Mouse (Mus musculus): ENCODE measurements around the gene Nudt8. TPM values are rescaled to one million over a fixed set of nuclear protein-coding genes. Genes with fewer than 3 reads are reported as not detected.
A peak's percentile ranks its signal among the peaks of the same experiment; 100 is the strongest.

Gene Nudt8
- total and polyA plus RNA-seq, 3 experiments, result 24.7 to 40.2 (median 36.3) TPM

- no peak overlapping the region for H3K4me3 ChIP-seq (replicated peaks in 1 of 3; ENCODE audit: low read depth in 2 of 3, low read length in 2 of 3, poor library complexity in 1 of 3)
- no peaks in the 10 kb centered on the region for H3K36me3 ChIP-seq (replicated peaks in 1 of 2; ENCODE audit: control insufficient read depth in 1 of 2, insufficient read depth in 1 of 2, low read length in 1 of 2)
- dilution Hi-C loops (cut with MboI; ENCODE audit: extremely low pct_ligation_motif_present, extremely low pct_unique_long_range_greater_than_20kb, low sequenced_read_pairs), result no loop called here
- no peak overlapping the region for H3K27ac ChIP-seq (ENCODE audit: insufficient read depth, low read depth)
- no peak overlapping the region for H3K9ac ChIP-seq (ENCODE audit: insufficient read depth, low read depth)
- peak; percentile 60 for DNase-seq (ENCODE audit: extremely low read depth)
- in situ Hi-C loops (cut with MboI; ENCODE audit: low pct_ligation_motif_present, low pct_unique_long_range_greater_than_20kb, low sequenced_read_pairs), result no loop called here
- H3K27me3 ChIP-seq (replicated peaks), result no peaks in the 10 kb centered on the region
- no peaks in the 10 kb centered on the region for H3K9me3 ChIP-seq (replicated peaks; ENCODE audit: low read length)
- no peak overlapping the region for H3K4me2 ChIP-seq (ENCODE audit: insufficient read depth, low read depth, poor library complexity, severe bottlenecking)
- peaks cover 0 to 17% of the 10 kb centered on the region in 2 experiments; a peak in 3 of 4 replicates for H3K4me1 ChIP-seq (ENCODE audit: control insufficient read depth in 1 of 2, insufficient read depth in 2 of 2)
- no peaks in the 10 kb centered on the region for H3K79me2 ChIP-seq (replicated peaks; ENCODE audit: control insufficient read depth, extremely low read depth, insufficient read depth, poor library complexity, severe bottlenecking)
- TF ChIP-seq MAFK (IDR thresholded peaks at IDR 0.05; ENCODE audit: insufficient replicate concordance, low read length), result no peak
- TF ChIP-seq MAZ (IDR thresholded peaks at IDR 0.05; ENCODE audit: low read depth, low read length), result no peak
- TF ChIP-seq JUND (conservative IDR thresholded peaks at IDR 0.05; ENCODE audit: low read depth, low read length), result no peak
- TF ChIP-seq ZNF384 (IDR thresholded peaks at IDR 0.05; ENCODE audit: low read depth, low read length), result no peak
- TF ChIP-seq CTCF (conservative IDR thresholded peaks at IDR 0.05 in 1 of 2, IDR thresholded peaks at IDR 0.05 in 1 of 2; ENCODE audit: low read depth in 2 of 2, low read length in 2 of 2), result peak in 1 of 2 experiments; percentile 56; a peak in 3 of 4 replicates
- TF ChIP-seq POLR2A (IDR thresholded peaks at IDR 0.05; ENCODE audit: low read depth, low read length), result no peak
- TF ChIP-seq SIN3A (IDR thresholded peaks at IDR 0.05; ENCODE audit: low read length), result no peak
Measured at GRCm38 (mm10) chr19:3962469-3962868, 37.9 kb upstream of the Nudt8 start.

GRCm38 (mm10) chr19:3964030-3964429 lies 36.4 kb upstream of the Nudt8 start:
- Histone ChIP-seq H3K4me3 (replicated peaks in 1 of 3; ENCODE audit: low read depth in 2 of 3, low read length in 2 of 3, poor library complexity in 1 of 3) (no peak overlapping the region), H3K4me1 (ENCODE audit: control insufficient read depth in 1 of 2, insufficient read depth in 2 of 2) (peaks cover 0 to 17% of the 10 kb centered on the region in 2 experiments; a peak in 3 of 4 replicates), H3K9ac (ENCODE audit: insufficient read depth, low read depth) (no peak overlapping the region), H3K27me3 (replicated peaks) (peaks cover 2% of the 10 kb centered on the region), H3K9me3 (replicated peaks; ENCODE audit: low read length) (no peaks in the 10 kb centered on the region), H3K27ac (ENCODE audit: insufficient read depth, low read depth) (no peak overlapping the region), H3K36me3 (replicated peaks in 1 of 2; ENCODE audit: control insufficient read depth in 1 of 2, insufficient read depth in 1 of 2, low read length in 1 of 2) (no peaks in the 10 kb centered on the region), H3K79me2 (replicated peaks; ENCODE audit: control insufficient read depth, extremely low read depth, insufficient read depth, poor library complexity, severe bottlenecking) (no peaks in the 10 kb centered on the region), H3K4me2 (ENCODE audit: insufficient read depth, low read depth, poor library complexity, severe bottlenecking) (no peak overlapping the region)
- in situ Hi-C loops (cut with MboI; ENCODE audit: low pct_ligation_motif_present, low pct_unique_long_range_greater_than_20kb, low sequenced_read_pairs) (no loop called here), dilution Hi-C loops (cut with MboI; ENCODE audit: extremely low pct_ligation_motif_present, extremely low pct_unique_long_range_greater_than_20kb, low sequenced_read_pairs) (no loop called here)
- peak; percentile 32 for DNase-seq (ENCODE audit: extremely low read depth)
- TF ChIP-seq SMC3 (IDR thresholded peaks at IDR 0.05; ENCODE audit: low read depth, low read length), result peak; percentile 40
- TF ChIP-seq POLR2AphosphoS2 (IDR thresholded peaks at IDR 0.05; ENCODE audit: low read depth, low read length), result no peak
- no peak for TF ChIP-seq GABPA (IDR thresholded peaks at IDR 0.05; ENCODE audit: insufficient replicate concordance, low read depth, low read length)
- TF ChIP-seq RAD21 (IDR thresholded peaks at IDR 0.05; ENCODE audit: low read depth, low read length), result peak; percentile 62
- TF ChIP-seq CTCF (conservative IDR thresholded peaks at IDR 0.05 in 1 of 2, IDR thresholded peaks at IDR 0.05 in 1 of 2; ENCODE audit: low read depth in 2 of 2, low read length in 2 of 2), result peak in 1 of 2 experiments; percentile 55; a peak in 2 of 4 replicates
- no peak for TF ChIP-seq ZNF384 (IDR thresholded peaks at IDR 0.05; ENCODE audit: low read depth, low read length)
- no peak for TF ChIP-seq RCOR1 (conservative IDR thresholded peaks at IDR 0.05; ENCODE audit: low read depth, low read length)
- no peak for TF ChIP-seq USF1 (IDR thresholded peaks at IDR 0.05; ENCODE audit: low read depth, low read length)
- no peak for TF ChIP-seq EP300 (IDR thresholded peaks at IDR 0.05; ENCODE audit: low read length)
- TF ChIP-seq PAX5 (IDR thresholded peaks at IDR 0.05; ENCODE audit: low read length), result no peak

Data from CH12.LX (cell line).